Mouse (Mus musculus): ENCODE results near the gene 1500009C09Rik.

- TF ChIP-seq CTCF (IDR thresholded peaks at IDR 0.05; ENCODE audit: insufficient read depth, low read depth, low read length): no peak
- no peak for TF ChIP-seq POLR2A (IDR thresholded peaks at IDR 0.05; ENCODE audit: insufficient read depth, low read depth, low read length)
These were observed 27.5 kb upstream of the 1500009C09Rik start for GRCm38 (mm10) chr15:82224602-82225215.

All from olfactory bulb, adult 2 months (tissue).